Mouse (Mus musculus) midbrain, postnatal 0 days (tissue): ENCODE measurements around the gene Mgat5b. TPM values are rescaled to one million over a fixed set of nuclear protein-coding genes. Genes with fewer than 3 reads are reported as not detected.

ENCODE experiments used
- ATAC-seq: fragments of 200-750 bp; cut with Nextera tagmentation; 2 replicates; pipeline ENCODE4 v1.8.0; 2017; ENCODE audit warnings: moderate number of reproducible peaks, mild to moderate bottlenecking, moderate TSS enrichment, moderate library complexity; ENCODE audit not compliant: low FRiP score
- DNase-seq: peaks from one replicate; pipeline ENCODE4 v3.0.0-alpha.2; 2015; ENCODE audit warnings: low spot score
- H3K27ac ChIP-seq: fragments of 300-500 bp; sonication (generic); 2 replicates; pipeline ENCODE4 v1.5.1; 2014; ENCODE audit warnings: low read depth, mild to moderate bottlenecking, low read length, mixed read lengths
- H3K27me3 ChIP-seq: fragments of 300-500 bp; sonication (generic); 2 replicates; pipeline ENCODE4 v1.6.1; 2014; ENCODE audit warnings: low read length, control low read depth, mixed read lengths; ENCODE audit not compliant: insufficient read depth
- H3K36me3 ChIP-seq: fragments of 300-500 bp; sonication (generic); 2 replicates; pipeline ENCODE4 v1.6.1; 2014; ENCODE audit warnings: low read length, control low read depth, mixed read lengths; ENCODE audit not compliant: insufficient read depth
- H3K4me1 ChIP-seq: fragments of 300-500 bp; sonication (generic); 2 replicates; pipeline ENCODE4 v1.6.1; 2014; ENCODE audit warnings: mild to moderate bottlenecking, control low read depth, antibody characterized with exemption, low read length, mixed read lengths; ENCODE audit not compliant: insufficient read depth
- H3K4me2 ChIP-seq: fragments of 300-500 bp; sonication (generic); 2 replicates; pipeline ENCODE4 v1.6.1; 2014; ENCODE audit warnings: low read depth, mild to moderate bottlenecking, low read length, mixed read lengths; ENCODE audit not compliant: poor library complexity, severe bottlenecking
- H3K4me3 ChIP-seq: fragments of 300-500 bp; sonication (generic); 2 replicates; pipeline ENCODE4 v1.5.1; 2014; ENCODE audit warnings: low read depth, mild to moderate bottlenecking, low read length, moderate library complexity
- H3K9ac ChIP-seq: fragments of 300-500 bp; sonication (generic); replicated peaks from 2 replicates; pipeline ENCODE4 v1.6.1; 2014; ENCODE audit warnings: mild to moderate bottlenecking, low read length, moderate library complexity, mixed read lengths; ENCODE audit not compliant: poor library complexity, severe bottlenecking
- H3K9me3 ChIP-seq: fragments of 300-500 bp; sonication (generic); 2 replicates; pipeline ENCODE4 v1.6.1; 2016; ENCODE audit warnings: low read length, control low read depth
- CTCF ChIP-seq: IDR thresholded peaks from 2 replicates; pipeline ENCODE4 v1.5.1; 2016; ENCODE audit warnings: antibody characterized with exemption, mild to moderate bottlenecking
- WGBS: fragments of 180-500 bp; shearing (Covaris S2); extraction: QIAGEN DNeasy Blood & Tissue Kit; methylation state at CpG from one replicate; pipeline ENCODE4 v1.1.7; 2014; 5-methylcytosine and 5-hydroxymethylcytosine counted together
- polyA plus RNA-seq: library from polyadenylated mRNA; unstranded; fragments of >200 nt; fragmentation: Nextera tagmentation; extraction: Ambion mirVana; gene quantifications from 2 replicates; pipeline ENCODE4 v1.2.1, GENCODE M21; 2015
- total RNA-seq: library from RNA; depleted of rRNA; stranded (reverse); fragments of >200 nt; gene quantifications from 2 replicates; pipeline ENCODE4 v1.2.3, GENCODE M21; 2014

Mgat5b gene
- total and polyA plus RNA-seq, 2 experiments from 2014 or later, result 23.7 to 133 TPM

- Histone ChIP-seq H3K4me1 (peaks cover 4% of the 10 kb centered on the region; the same call in 1 of the 2 replicates), H3K4me2 (no peak overlapping the region), H3K27me3 (no peaks in the 10 kb centered on the region), H3K36me3 (no peaks in the 10 kb centered on the region), H3K9me3 (no peaks in the 10 kb centered on the region), H3K27ac (no peak overlapping the region), H3K4me3 (no peak overlapping the region), H3K9ac (no peak overlapping the region)
- WGBS, result 44% methylated on average over 4 of the region's 4 CpGs
- ATAC-seq, result no peak
- DNase-seq, result no peak
- no peak for TF ChIP-seq CTCF
Measured at GRCm38 (mm10) chr11:117001789-117002188, 83.1 kb downstream of the Mgat5b start.

- Histone ChIP-seq H3K9me3 (no peaks in the 10 kb centered on the region), H3K9ac (no peak overlapping the region), H3K4me1 (peaks cover 4% of the 10 kb centered on the region; the same call in 1 of the 2 replicates), H3K36me3 (no peaks in the 10 kb centered on the region), H3K27me3 (no peaks in the 10 kb centered on the region), H3K27ac (peak overlapping the region; percentile 57; the same call in 1 of the 2 replicates), H3K4me2 (no peak overlapping the region), H3K4me3 (no peak overlapping the region)
- 15% methylated on average over 9 of the region's 9 CpGs for WGBS
- DNase-seq (peak; percentile 31), ATAC-seq (no peak)
- TF ChIP-seq CTCF, result no peak
Measured at GRCm38 (mm10) chr11:117003503-117003902, 84.8 kb downstream of the Mgat5b start.

GRCm38 (mm10) chr11:117004277-117004676 is 85.6 kb downstream of the Mgat5b start:
- Histone ChIP-seq H3K9me3 (no peaks in the 10 kb centered on the region), H3K36me3 (no peaks in the 10 kb centered on the region), H3K4me1 (peaks cover 4% of the 10 kb centered on the region; the same call in 1 of the 2 replicates), H3K27me3 (no peaks in the 10 kb centered on the region), H3K9ac (no peak overlapping the region), H3K27ac (peak overlapping the region; percentile 57; the same call in 1 of the 2 replicates), H3K4me3 (no peak overlapping the region), H3K4me2 (no peak overlapping the region)
- 20% methylated on average over 9 of the region's 9 CpGs for WGBS
- no peak for ATAC-seq
- peak; percentile 48 for DNase-seq
- no peak for TF ChIP-seq CTCF

GRCm38 (mm10) chr11:117017462-117017861 is 98.8 kb downstream of the Mgat5b start:
- H3K4me1 ChIP-seq, result peaks cover 11% of the 10 kb centered on the region
- no peak overlapping the region for H3K4me2 ChIP-seq
- H3K27ac ChIP-seq, result no peak overlapping the region
- DNase-seq (peak; percentile 57), ATAC-seq (no peak)
- no peak overlapping the region for H3K4me3 ChIP-seq
- no peaks in the 10 kb centered on the region for H3K27me3 ChIP-seq
- no peak overlapping the region for H3K9ac ChIP-seq
- 20% methylated on average over 4 of the region's 4 CpGs for WGBS
- H3K36me3 ChIP-seq, result no peaks in the 10 kb centered on the region
- TF ChIP-seq CTCF, result no peak
- no peaks in the 10 kb centered on the region for H3K9me3 ChIP-seq

- ATAC-seq (peak; percentile 74), DNase-seq (peak; percentile 98)
- Histone ChIP-seq H3K36me3 (no peaks in the 10 kb centered on the region), H3K4me3 (no peak overlapping the region), H3K27ac (peak overlapping the region; percentile 48), H3K4me2 (no peak overlapping the region), H3K9ac (no peak overlapping the region), H3K27me3 (no peaks in the 10 kb centered on the region), H3K9me3 (no peaks in the 10 kb centered on the region), H3K4me1 (peaks cover 11% of the 10 kb centered on the region)
- peak; percentile 89 for TF ChIP-seq CTCF
- WGBS, result under 1% methylated on average over 8 of the region's 8 CpGs
Measured at GRCm38 (mm10) chr11:117018410-117018809, 99.7 kb downstream of the Mgat5b start.

GRCm38 (mm10) chr11:117021026-117021425 is 102.4 kb downstream of the Mgat5b start:
- WGBS, result 85% methylated on average over 2 of the region's 2 CpGs
- H3K9me3 ChIP-seq, result no peaks in the 10 kb centered on the region
- ATAC-seq (no peak), DNase-seq (no peak)
- no peak overlapping the region for H3K4me3 ChIP-seq
- H3K9ac ChIP-seq, result no peak overlapping the region
- no peaks in the 10 kb centered on the region for H3K36me3 ChIP-seq
- no peak overlapping the region for H3K27ac ChIP-seq
- no peak for TF ChIP-seq CTCF
- peaks cover 11% of the 10 kb centered on the region for H3K4me1 ChIP-seq
- no peaks in the 10 kb centered on the region for H3K27me3 ChIP-seq
- no peak overlapping the region for H3K4me2 ChIP-seq
